Mouse (Mus musculus) megakaryocyte, embryonic 14.5 days (primary cell): Measurements from ENCODE around the gene Ryr1.

ENCODE experiments used
- FLI1 ChIP-seq: IDR thresholded peaks from 2 replicates; pipeline ENCODE4 v1.6.1; 2012; ENCODE audit warnings: low read length, inconsistent platforms, mixed read lengths
- GATA1 ChIP-seq: IDR thresholded peaks from 3 replicates; pipeline ENCODE4 v1.6.1; 2012; ENCODE audit warnings: mixed read lengths, low read length, inconsistent platforms, borderline replicate concordance

DNA sequence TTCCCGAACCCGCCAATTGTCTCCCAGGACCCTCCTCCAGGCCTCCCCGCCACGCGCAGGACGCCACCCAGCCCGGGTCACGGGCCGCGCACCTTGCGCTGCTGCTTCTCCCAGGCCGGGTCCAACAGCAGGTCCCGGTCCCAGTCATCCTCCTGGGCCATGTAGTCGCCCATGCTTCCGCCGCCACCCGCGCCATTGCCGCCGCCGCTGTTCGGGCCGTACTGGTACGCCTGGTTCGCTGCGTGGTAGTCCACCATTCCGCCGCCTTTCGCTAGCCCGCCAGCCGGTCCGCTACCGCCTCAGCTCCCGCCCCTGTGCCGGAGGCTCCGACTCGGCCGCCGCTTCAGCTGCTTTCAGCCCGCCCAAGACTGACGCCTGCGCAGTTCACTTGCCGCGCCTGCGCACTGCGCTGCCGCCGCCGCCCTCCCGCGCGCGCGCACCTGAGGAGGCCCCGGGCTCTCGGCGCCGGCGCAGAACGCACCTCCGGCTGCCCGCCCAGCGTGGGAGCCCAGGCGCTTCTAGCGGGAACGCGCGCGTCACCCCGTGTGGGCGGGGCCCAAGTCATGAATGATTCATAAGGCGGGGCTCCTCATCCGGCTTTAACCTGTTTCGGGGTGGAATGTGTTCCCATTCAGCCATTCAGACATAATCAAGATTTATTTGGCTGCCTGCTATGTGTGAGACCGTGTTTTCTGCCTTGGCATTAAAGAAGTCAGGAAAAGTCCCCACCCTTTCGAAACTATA is 162.9 kb downstream of the Ryr1 start, which contains the start of gene Actn4:
- TF ChIP-seq FLI1 (no peak), GATA1 (no peak)
